Mouse (Mus musculus) cerebellum, adult (tissue): ENCODE measurements at regions not wholly inside any gene's neighbourhood (a gene's known extent, or its start where the extent isn't known, plus 50 kb on each side); places are given as distances from the start of the nearest gene placed in this dataset.
"Not testable (repeated sequence)": the region's sequence is repeated elsewhere in the genome, so short reads cannot be mapped to it uniquely, and the experiment has no call there.

Source experiments
- ATAC-seq: cut with Nextera tagmentation; 2 replicates; pipeline ENCODE4 v1.9.2; 2017; ENCODE audit warnings: mild to moderate bottlenecking, moderate library complexity, mixed read lengths; ENCODE audit not compliant: insufficient number of reproducible peaks, low FRiP score, low TSS enrichment

DNA sequence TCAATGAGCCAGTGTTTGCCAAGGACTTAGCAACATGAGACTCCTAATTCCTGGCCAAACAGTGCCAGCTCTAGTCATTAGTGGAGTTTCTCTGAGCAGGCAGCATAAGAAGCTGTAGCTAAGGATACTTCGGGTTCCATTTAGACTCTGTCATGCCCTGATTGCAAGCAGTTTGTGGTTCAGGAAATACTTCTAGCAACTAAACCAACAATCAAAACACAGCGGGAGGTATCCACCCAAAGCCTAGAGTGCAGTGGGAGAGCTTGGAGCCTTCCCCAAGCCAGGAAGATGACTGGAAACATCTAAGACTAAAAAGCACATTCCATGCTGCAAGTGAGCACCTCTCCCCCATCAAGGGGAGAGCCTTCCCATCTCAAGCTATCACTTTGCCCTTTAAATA lies 395.0 kb upstream of the Klhl29 start:
- ATAC-seq = no peak

DNA sequence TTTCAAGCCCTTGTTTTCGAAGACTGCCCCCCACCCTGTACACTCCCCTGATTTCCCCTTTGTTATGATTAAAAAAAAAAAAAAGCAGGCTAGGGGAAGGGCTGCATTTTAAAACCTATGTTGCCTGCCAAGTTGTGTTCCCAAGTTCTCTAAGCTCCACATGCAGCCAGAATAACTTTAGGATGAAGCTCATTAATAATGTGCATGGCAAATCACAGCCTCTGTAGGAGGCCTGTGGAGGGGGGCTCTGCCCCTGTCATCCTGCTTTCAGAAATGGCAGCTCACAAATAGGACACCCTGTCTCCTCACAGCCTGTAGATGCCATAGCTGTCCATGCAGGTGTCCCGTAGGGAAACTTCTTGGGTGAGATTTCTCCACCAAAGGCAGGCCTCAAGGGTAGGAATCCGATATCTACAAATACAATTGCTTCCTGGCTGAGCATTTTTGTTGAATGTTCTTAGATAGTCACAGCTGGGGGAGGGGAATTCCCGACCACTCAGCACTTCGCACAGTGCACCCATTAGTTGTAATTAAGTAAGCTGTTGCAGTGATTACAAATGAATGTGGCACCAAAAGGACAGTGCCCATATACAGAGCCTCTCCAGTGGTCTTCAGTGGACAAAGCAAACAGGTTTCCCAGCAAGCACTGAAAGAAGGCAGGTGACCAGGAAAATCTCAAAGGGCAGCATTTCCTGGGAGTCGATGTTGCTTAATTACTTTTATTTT lies 389.1 kb upstream of the Klhl29 start:
- ATAC-seq = no peak

DNA sequence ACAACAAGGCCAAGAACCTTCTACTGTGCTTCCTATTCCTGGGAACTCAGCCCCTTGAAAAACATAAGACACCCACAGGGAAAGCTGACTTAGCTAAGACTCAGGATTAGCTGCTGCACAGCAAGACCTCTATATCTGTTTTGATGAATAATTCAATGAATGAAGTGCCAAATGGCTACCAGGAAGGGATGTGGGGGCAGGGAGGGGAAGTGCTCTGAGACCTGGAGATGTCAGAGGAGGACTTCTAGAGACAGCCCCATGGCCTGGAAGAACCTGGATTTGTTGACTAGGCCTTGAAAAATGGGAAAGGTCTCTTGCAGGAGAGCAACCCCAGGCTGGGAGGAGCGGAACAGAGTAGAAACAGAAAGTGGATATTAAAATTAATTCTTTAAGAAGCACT lies 388.5 kb upstream of the Klhl29 start:
- ATAC-seq = no peak

DNA sequence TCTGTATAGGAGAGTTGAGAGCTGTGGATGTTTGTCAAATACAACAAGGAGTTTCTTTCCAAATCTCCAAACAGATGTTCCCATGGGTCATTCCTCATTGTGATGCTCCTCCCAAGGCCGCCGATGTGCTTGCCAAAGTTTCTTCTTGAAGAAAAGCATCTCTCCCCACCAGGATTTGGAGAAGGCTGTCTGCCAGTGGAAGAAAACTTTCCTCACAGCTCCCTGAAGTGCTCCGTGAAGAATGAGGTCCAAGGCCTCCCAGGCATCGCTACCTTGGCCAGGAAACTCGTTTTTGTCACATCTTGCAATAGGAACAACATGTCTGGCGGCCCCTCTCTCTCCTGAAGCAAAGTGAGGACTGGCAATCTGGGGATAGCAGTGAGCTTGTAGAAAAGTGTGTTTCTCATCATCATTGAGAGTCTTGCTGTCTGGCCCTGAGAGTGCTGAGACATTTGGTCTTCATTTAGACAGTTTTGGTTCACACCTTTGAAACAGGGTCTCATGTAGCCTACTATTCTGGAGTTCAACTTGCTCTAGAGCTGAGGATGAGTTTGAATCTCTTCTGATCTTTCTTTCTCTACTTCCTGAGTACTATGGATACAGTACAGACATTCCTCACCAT lies 386.9 kb upstream of the Klhl29 start:
- ATAC-seq = no peak

DNA sequence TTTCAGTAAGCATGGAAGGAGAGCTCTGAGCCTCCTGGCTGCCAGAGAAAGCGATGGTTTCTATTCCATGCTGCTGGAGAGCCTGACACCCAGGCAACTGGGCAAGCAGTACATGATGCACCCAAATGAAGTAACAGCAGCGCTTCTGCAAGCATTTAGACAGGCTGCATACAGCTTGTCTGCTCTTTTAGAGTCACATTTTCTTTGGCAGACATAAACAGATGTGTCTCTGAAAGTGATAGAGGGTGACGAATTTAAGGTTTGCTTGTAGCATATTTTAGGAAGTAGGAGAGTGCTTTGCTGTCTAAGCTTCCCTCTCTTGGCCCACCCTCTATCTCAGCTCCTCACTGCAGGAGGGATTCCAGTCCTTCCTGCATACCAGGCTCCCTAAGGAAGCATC lies 384.0 kb upstream of the Klhl29 start:
- ATAC-seq = no peak

DNA sequence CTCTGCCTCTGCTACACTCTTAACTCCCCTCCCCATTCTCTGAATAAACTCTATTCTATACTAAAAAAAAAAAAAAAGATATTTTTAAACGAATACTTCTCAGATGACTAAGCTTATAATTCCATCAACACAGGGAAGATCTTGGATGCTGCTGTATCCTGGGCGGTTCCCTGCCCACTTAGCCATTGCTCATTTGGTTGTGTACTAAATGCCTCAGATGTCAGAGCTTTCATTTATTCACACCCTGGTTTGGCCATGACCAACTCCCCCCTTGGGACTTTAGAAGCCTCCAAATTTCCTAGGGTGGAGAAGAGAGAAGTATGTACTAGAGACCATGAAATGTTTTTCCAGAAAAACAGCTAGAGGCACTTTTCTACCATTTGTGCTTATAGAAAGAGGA lies 382.3 kb upstream of the Klhl29 start:
- ATAC-seq = no peak

DNA sequence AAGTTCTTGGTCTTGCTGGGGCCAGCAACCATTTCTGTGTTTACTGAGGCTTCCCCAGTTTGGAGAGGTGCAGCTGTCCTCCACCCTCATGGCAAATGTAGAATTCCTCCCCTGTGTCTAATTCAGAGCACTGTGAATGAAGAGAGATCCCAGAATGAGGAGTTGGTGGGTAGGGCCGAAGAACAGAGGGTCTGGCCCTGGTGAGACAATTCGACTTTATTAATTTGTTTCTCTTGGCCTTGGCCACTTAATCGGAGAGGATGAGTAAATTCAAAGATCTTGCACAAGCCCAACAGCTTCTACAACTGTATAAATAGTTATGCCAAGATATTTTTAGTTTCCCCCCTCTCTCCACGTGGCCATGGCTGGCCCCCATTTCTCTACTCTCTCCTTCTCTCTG lies 381.9 kb upstream of the Klhl29 start:
- ATAC-seq = no peak

DNA sequence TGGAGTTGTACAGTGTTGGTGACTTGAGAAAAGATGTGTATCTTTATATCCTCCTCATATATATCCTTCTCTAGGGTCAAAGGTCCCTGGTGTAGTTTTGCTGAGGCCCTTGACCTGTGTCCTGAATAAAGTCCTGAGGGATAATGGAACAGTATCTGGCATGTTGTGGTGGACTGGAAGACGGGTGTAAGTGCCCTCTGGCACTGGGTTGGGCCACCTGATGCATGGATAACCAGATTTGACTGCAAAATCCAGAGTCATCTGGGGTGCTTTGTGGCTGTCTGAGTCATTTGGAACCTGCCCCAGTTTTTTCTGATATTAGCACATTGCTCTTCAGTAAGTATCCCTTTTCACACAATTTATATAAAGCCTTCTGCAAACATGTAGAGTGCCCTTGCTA lies 378.3 kb upstream of the Klhl29 start:
- ATAC-seq = no peak; the same call in 1 of the 2 replicates

DNA sequence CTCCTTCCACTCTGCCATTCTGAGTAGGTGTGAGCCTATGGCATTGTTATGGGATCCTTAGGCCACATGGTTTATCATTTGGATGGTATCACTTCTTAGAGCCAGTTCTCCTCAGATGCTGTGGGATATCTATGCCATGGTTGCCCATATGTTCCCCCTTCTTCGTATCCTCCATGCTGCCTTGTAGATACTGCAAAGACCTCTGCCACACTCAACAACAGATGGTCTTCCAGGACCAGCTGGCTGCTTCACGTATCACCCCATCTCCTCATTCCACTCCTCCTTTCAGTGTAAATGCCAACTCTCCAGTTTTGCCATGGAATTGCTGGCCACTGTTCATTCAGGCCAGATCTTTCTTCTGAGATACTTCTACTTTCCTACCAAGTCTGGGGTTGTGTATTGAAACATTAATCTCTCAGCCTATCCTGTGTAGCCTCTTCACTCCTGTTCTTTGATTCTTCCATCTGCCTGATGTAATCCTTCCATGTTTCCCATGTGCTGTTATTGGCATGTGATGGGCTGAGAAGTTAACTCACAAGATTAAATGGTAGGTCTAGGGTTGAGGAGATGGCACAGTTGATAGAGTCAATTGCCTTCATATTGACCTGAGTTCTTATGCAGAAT lies 368.7 kb upstream of the Klhl29 start:
- no peak for ATAC-seq

DNA sequence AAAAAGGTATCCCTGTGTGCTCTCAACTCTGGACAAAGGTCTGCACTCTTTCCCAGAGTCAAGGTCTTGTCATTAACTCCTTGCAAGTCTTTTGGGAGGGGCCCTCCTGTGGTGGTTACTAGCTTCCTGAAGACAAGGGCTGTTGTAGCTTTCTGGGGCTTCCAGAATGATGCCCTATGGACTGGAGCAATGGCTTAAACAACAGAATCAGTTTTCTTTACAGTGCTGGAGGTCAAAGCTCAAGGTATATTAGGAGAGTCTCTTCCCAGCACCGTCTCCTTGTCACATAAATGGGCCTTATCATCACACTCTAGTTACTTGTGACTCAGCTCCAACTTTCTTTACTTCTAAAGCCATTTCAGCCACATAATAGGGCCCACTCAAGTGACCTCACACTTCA lies 360.6 kb upstream of the Klhl29 start:
- no peak for ATAC-seq

DNA sequence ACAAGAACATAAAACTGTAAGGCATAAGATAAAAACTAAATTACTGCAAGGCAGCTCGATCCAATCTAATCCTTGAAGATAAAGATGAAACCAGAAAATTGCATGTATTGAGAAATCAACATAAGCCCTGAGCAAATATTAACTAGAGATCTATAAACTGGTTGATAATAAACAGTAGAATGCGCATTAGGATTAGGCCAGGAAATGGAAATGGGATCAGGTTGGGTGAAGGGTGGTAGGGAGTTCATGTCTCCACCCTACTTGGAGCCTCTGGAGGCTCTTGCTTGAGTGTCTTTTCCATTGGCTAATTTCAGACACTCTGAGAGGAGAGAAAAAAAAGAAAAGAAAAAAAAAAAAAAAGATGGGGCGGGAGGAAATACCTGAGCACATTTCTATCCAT lies 359.4 kb upstream of the Klhl29 start:
- ATAC-seq = no peak

DNA sequence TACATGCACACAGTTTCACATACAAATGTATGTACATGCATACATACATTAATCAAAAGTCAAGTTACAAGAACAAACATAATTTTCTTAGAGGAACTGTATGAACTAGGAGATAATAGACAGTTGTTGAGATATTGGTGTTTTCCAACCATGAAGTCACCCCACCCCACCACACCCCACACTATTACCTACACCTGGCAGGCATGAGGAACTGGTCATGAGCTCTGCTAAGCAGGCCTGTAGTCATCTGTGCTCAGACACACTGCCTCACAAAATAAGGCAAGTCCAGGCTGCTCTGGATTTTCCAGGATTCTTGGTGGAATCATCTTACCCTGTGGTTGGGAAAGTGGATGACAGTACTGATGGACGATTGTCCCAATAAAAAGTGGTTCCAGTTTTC lies 347.6 kb upstream of the Klhl29 start:
- ATAC-seq = no peak

DNA sequence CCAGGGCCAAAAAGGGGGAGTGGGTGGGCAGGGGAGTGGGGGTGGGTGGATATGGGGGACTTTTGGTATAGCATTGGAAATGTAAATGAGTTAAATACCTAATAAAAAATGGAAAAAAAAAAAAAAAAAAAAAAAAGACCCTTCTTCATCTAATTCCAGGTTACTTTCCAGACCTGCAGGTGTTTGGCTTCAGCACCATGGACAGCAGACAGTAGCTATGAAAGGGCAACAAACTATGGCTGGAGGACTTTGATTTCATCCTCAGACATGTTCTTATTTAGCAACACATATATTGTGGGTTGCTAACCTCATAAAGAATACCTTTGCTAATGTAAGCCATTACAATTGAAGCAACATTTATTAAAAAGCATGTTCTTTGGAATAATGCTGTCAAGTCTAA lies 342.0 kb upstream of the Klhl29 start:
- ATAC-seq = not testable (repeated sequence)

DNA sequence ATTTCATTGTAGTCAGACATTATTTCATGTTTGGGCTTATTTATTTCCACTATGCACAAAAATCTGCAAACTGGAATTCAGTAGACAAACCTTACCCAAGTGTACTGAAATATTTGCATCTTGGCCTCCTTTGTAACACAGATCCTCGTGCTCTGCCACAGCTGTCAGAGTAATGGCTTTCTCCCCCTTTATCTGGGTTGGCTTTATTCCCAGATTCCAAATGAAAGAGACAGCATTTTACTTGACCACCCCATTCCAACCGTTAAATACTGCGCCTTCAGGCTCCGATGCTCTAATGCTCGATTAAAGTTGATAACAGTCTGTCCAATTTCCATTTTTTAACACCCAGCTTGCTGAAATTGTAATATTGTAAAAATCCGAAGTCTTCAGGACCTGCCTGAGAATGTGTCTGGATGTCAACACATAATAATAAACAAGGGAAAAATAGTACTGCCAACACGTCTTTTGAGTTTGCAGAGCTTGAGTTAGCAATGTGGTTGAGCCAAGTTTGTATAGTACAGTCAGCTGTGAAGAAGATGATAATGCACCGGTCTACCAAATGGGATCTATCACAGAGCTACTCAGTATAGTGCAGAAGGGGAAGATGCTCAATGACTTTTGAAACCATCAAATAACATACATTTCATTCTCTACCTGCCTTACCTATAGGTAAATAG lies 323.4 kb upstream of the Klhl29 start:
- no peak for ATAC-seq

DNA sequence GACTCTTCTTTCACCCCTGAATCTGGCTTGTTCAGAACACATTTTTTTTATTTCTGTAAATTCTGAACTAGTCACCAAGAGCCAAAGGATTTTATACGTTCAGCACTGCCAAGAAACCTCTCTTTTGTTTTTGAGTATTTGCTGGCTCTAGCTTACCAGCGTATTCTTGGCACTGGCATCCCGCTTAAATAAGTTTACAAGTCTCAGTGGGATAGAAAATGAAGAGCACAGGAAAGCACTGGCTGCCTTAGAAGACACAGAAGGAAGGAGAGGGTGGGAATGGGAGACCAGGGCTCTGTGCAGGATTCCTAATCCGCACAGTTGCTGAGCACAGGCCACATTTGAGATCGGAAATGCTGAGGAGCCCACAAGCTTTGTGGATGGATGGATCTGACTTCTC lies 306.7 kb upstream of the Klhl29 start:
- no peak for ATAC-seq

DNA sequence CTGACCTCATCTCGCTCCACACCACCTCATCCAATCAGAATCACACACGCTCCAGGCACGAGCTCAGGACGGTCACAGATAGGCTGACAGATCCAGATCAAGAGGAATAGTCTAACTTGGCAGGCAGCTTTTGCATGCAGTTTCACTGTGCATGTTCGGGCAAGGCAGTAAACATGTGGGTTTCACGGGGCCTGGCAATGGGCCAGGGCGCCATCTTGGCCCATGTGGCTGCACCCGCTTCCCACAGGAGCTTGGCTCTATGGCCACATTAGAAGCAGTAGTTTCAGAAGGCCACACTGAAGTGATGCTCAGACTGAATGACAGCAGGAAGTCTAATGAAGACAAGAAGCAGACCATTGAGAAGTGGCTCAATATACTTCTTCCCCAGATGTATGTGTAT lies 302.6 kb upstream of the Klhl29 start:
- ATAC-seq = not testable (repeated sequence)

DNA sequence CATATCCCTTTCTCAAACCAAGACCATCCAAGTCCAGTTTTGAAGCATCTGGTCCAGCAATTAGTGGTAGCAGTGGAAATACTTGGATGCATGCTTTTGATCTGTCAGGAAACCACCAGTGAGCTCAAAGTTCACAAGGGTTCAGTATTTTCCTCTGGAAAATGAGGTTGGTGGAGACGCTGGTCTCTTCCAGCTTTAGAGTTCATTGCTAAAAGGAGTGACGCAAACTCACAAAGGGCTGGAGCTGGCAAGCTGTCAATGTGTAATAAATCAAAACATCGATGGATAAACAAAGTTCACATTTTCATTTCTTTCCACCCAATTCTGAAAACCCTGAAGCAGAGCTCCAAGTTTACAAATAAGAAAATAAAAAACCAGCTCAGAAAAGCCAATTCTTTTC lies 293.0 kb upstream of the Klhl29 start:
- ATAC-seq = no peak

DNA sequence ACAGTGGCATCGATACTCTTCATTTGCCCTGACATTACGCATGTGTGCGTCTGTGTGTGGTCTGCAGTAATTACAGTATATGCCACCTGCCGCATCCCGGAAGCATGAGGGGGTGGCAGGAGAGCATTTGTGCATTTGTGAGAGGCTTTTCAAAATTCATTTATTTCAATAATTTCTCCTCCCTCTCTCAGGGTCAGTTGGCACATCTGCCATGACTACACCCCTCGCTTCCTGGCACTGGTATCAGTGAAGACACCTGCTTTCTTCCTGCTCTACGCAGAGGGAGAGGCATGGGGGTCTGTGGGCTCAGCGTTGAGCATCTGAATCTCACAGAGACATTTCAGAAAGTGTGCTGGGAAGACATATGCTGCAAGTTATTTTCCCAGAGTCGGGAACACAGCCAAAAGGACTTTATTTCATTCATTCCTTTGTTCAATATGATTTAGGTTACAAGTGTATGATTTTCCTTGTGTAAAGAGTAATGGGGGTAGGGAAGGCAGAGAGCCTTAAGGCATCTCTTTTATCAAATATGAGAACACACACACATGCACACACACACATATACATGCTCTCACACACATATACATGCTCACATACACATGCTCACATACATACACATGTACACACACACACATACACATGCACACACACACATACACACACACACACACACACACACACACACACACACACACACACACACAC lies 262.2 kb upstream of the Klhl29 start:
- ATAC-seq = no peak

DNA sequence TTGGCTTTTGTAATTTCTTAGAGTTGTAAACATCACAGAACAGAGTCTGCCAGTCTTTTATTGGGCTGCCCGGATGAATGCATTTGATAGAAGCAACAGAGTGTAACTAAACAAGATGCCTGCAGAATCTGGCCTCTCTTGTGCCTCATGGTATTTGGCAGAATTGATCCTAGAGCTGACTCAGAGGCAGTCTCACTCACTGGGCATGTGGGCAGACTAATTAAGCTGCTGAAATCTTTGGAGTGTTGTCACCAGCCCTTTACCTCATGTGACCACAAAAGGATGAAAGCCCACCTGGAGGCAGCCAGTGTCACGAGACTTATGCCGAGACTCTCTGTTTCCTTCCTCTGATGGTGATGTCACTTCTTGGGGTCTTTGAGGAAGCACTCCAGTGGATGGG lies 258.5 kb upstream of the Klhl29 start:
- no peak for ATAC-seq

DNA sequence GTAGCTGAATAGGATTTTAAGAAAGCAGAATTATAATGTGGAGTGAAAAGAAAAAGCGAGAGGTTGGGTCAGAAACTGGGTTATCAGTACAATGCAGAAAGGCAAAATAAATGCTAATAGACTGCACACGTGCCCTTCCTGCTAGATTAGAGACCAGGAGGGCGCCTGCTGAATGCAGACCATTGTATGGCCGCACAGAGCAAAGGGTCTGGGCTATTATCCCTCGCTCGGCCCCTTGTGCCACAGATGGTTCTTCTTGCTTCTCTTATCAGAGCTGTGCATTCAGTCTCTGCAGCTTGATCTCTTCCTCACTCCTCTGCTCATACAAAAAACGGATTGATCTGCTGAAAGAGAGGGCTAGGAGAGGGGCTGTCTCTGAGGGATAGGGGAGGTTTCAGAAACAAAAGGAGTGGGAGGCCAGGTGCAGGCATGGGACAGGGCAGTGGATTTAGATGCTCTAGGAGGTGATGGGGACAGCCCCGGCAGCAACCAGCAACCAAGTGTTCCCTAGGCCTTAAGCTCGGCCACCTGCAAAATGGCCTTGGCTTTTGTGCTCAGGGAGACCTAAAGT lies 225.7 kb upstream of the Klhl29 start:
- no peak for ATAC-seq
